Comparison of ENCODE assay signal across 24 mouse cellular contexts in the genomic region with DNA sequence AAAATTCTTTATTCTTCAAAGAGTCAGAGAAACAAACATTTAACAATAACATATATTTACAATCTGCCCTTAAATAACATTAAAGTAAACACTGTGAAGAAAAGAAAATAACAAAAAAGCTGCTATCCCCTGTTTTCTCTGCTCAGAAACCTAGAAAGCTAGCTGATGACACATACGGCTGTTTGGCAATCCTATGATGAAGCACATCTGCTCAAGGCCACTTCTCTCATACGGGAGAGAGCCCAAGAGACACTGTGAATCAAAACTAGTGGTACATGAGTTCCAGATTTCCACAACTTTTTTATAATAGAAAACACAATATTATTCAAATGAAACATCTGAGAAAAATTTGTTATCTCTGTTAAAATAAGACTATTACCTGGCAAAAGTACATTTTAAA. TPM values are rescaled to one million over a fixed set of nuclear protein-coding genes. Genes with fewer than 3 reads are reported as not detected.
DNase-seq lines count a peak whose midpoint lies in the region; ATAC-seq and TF ChIP-seq lines count a peak whose summit lies in the region.
"Had no signal": no experiment of that assay in that cellular context is flagged by ENCODE, and none has a peak within 500 bp of the region (broad histone marks: within the 10 kb centered on the region; RNA-seq: fewer than 3 reads in every experiment).

No protein-coding gene starts in this region.

- no peaks in the 10 kb centered on the region for H3K36me3 ChIP-seq in forebrain, postnatal 0 days (ENCODE audit: insufficient read depth)
- H3K36me3 ChIP-seq: embryonic facial prominence, embryonic 15.5 days; heart, embryonic 10.5 days; heart, embryonic 15.5 days had no signal

- DNase-seq in adrenal gland, adult 8-10 months, result peak; percentile 18
- DNase-seq in adrenal gland, adult 18-20 months (ENCODE audit: low spot score in 2 of 2), result no peak
- DNase-seq in 3T3-L1 (ENCODE audit: low read depth, low spot score), result peak; percentile 41
- peak; percentile 68 for DNase-seq in NIH3T3 (ENCODE audit: low read depth)
- peak; percentile 20 to 44 for DNase-seq in adrenal gland, postnatal 36 days
- no peak for DNase-seq in forebrain, postnatal 0 days
- DNase-seq: B cell, adult 2 months; cerebellum, adult 18-20 months; cerebellum, adult 9-11 months; cerebellum, postnatal 36 days; gastrocnemius, postnatal 10 days; heart, adult 18-20 months; heart, postnatal 14 days; kidney, adult 11 months had no signal

- no peaks in the 10 kb centered on the region for H3K9me3 ChIP-seq in forebrain, postnatal 0 days (ENCODE audit: low read length)
- H3K9me3 ChIP-seq: embryonic facial prominence, embryonic 15.5 days; forebrain, embryonic 10.5 days; G1E; heart, embryonic 10.5 days; heart, embryonic 15.5 days; hindbrain, embryonic 13.5 days had no signal

- TF ChIP-seq CTCF in forebrain, postnatal 0 days (IDR thresholded peaks at IDR 0.05; ENCODE audit: low read depth), result no peak

- no peak for ATAC-seq in forebrain, postnatal 0 days
- ATAC-seq: CD4-positive, CD25-positive, alpha-beta regulatory T cell, adult 4 months; forebrain, embryonic 14.5 days; hindbrain, postnatal 0 days had no signal

- WGBS in forebrain, postnatal 0 days, result 81% methylated on average over 2 of the region's 2 CpGs

- no peak overlapping the region for H3K4me3 ChIP-seq in forebrain, postnatal 0 days (ENCODE audit: low read depth, low read length)
- H3K4me3 ChIP-seq: embryonic facial prominence, embryonic 15.5 days; erythroblast, embryonic 14.5 days; forebrain, embryonic 10.5 days; heart, embryonic 10.5 days; heart, embryonic 15.5 days; hindbrain, embryonic 13.5 days had no signal

- H3K27ac ChIP-seq in forebrain, postnatal 0 days (ENCODE audit: low read depth, low read length), result no peak overlapping the region
- H3K27ac ChIP-seq: embryonic facial prominence, embryonic 15.5 days; forebrain, embryonic 10.5 days; heart, embryonic 10.5 days; heart, embryonic 15.5 days; hindbrain, embryonic 13.5 days; hindbrain, postnatal 0 days had no signal

- no peak overlapping the region for H3K4me2 ChIP-seq in forebrain, postnatal 0 days (ENCODE audit: low read depth)
- H3K4me2 ChIP-seq: embryonic facial prominence, embryonic 15.5 days; heart, embryonic 15.5 days; hindbrain, embryonic 13.5 days had no signal

- H3K9ac ChIP-seq in forebrain, postnatal 0 days, result no peak overlapping the region
- H3K9ac ChIP-seq: embryonic facial prominence, embryonic 15.5 days; heart, embryonic 15.5 days; hindbrain, embryonic 13.5 days had no signal

- no peaks in the 10 kb centered on the region for H3K27me3 ChIP-seq in forebrain, postnatal 0 days (ENCODE audit: insufficient read depth, low read length)
- H3K27me3 ChIP-seq: embryonic facial prominence, embryonic 15.5 days; heart, embryonic 15.5 days; hindbrain, embryonic 13.5 days had no signal

- H3K4me1 ChIP-seq in forebrain, postnatal 0 days (ENCODE audit: insufficient read depth), result no peaks in the 10 kb centered on the region
- H3K4me1 ChIP-seq: embryonic facial prominence, embryonic 15.5 days; forebrain, embryonic 10.5 days; heart, embryonic 10.5 days; heart, embryonic 15.5 days; hindbrain, embryonic 13.5 days had no signal

RNA-seq across cellular contexts. Expression of gene Sclt1, which starts 55.9 kb away (rescaled TPM):
- 10 to 100 TPM in 3 of 4 experiments, 1 to 10 TPM in 1; 7.3 to 17.7 (median 12.4) TPM for total RNA-seq in adrenal gland, adult 8-10 months (2022)
- 1 to 10 TPM; 7.1 to 7.8 TPM for total RNA-seq in adrenal gland, adult 18-20 months (2021)
- total RNA-seq in adrenal gland, postnatal 36 days (2021), result 1 to 10 TPM; 8.0 to 8.5 TPM
- 17.9 and 23.6 TPM in 2 replicates for total RNA-seq in forebrain, postnatal 0 days (2014; rRNA removed)
- 8.1 and 12.3 TPM in 2 replicates for polyA plus RNA-seq in forebrain, postnatal 0 days (2015; fragmentation: Nextera tagmentation; extraction: Ambion mirVana)

RNA-seq across cellular contexts. Expression of gene D3Ertd751e, which starts 56.0 kb away (rescaled TPM):
- 10 to 100 TPM; 20.1 to 22.0 (median 20.8) TPM for total RNA-seq in adrenal gland, adult 8-10 months (2022)
- 10 to 100 TPM; 11.5 to 18.4 TPM for total RNA-seq in adrenal gland, adult 18-20 months (2021)
- total RNA-seq in adrenal gland, postnatal 36 days (2021), result 10 to 100 TPM; 10.4 to 16.1 TPM
- 3.2 and 9.2 TPM in 2 replicates for total RNA-seq in forebrain, postnatal 0 days (2014; rRNA removed)
- 4.2 and 7.6 TPM in 2 replicates for polyA plus RNA-seq in forebrain, postnatal 0 days (2015; fragmentation: Nextera tagmentation; extraction: Ambion mirVana)

Comparison
In these comparisons a context has a peak if more than half of its experiments do, and no peak if none do; other contexts are left out.
1. DNase-seq: peak in adrenal gland, adult 8-10 months (single experiment), 3T3-L1 (single experiment), NIH3T3 (single experiment) and adrenal gland, postnatal 36 days (2 of 2); none in adrenal gland, adult 18-20 months (0 of 2) and forebrain, postnatal 0 days (single experiment).